Comparison of ENCODE assay signal across 29 mouse cellular contexts in the genomic region with DNA sequence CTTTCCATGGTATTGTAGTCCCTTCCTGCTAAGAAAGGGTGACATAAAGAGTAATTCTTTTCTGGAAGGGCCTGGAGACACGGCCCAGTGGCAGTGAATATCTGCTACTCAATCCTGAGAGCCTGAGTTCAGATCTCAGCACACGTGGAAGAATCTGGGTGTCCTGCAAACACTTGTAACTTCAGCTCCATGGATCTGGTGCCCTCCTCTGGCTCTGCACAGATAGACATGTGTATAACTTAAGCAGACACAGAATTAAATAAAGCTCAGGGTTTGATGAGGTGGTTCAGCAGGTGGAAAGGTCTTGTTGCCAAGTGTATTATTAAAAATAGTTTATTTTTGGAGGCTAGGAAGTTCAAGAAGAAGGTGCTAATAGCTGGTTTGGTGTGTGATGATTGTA. TPM values are rescaled to one million over a fixed set of nuclear protein-coding genes. Genes with fewer than 3 reads are reported as not detected.
A peak's percentile ranks its signal among the peaks of the same experiment; 100 is the strongest.
DNase-seq lines count a peak whose midpoint lies in the region; ATAC-seq and TF ChIP-seq lines count a peak whose summit lies in the region.
"Had no signal": no experiment of that assay in that cellular context is flagged by ENCODE, and none has a peak within 500 bp of the region (broad histone marks: within the 10 kb centered on the region; RNA-seq: fewer than 3 reads in every experiment).

No protein-coding gene starts in this region.

- no peak overlapping the region for H3K27ac ChIP-seq in heart, postnatal 0 days (ENCODE audit: low read depth)
- H3K27ac ChIP-seq in heart, embryonic 10.5 days, result no peak overlapping the region
- H3K27ac ChIP-seq in liver, postnatal 0 days (ENCODE audit: low read depth), result no peak overlapping the region
- H3K27ac ChIP-seq in bone marrow, adult 2 months (ENCODE audit: control insufficient read depth, insufficient read depth, low read depth, low read length, poor library complexity), result no peak overlapping the region
- no peak overlapping the region for H3K27ac ChIP-seq in stomach, postnatal 0 days (replicated peaks)
- H3K27ac ChIP-seq: embryonic facial prominence, embryonic 15.5 days; limb, embryonic 12.5 days; liver, embryonic 12.5 days; midbrain, embryonic 15.5 days; neural tube, embryonic 15.5 days had no signal

- no peak for ATAC-seq in heart, postnatal 0 days (ENCODE audit: insufficient read depth, low read depth)
- ATAC-seq in liver, postnatal 0 days, result no peak
- no peak for ATAC-seq in stomach, postnatal 0 days (ENCODE audit: low FRiP score, low TSS enrichment)
- ATAC-seq: forebrain, embryonic 14.5 days; hindbrain, embryonic 16.5 days; liver, embryonic 12.5 days; midbrain, embryonic 15.5 days had no signal

- no peak for TF ChIP-seq POLR2A in bone marrow, adult 2 months (IDR thresholded peaks at IDR 0.05; ENCODE audit: borderline replicate concordance, control insufficient read depth, low read depth, low read length)

- H3K4me3 ChIP-seq in heart, postnatal 0 days (ENCODE audit: low read depth, low read length), result no peak overlapping the region
- H3K4me3 ChIP-seq in heart, embryonic 10.5 days, result no peak overlapping the region
- H3K4me3 ChIP-seq in liver, postnatal 0 days (ENCODE audit: low read depth, low read length), result no peak overlapping the region
- H3K4me3 ChIP-seq in bone marrow, adult 2 months (replicated peaks; ENCODE audit: control insufficient read depth, low read depth, low read length), result no peak overlapping the region
- no peak overlapping the region for H3K4me3 ChIP-seq in stomach, postnatal 0 days (ENCODE audit: low read depth, low read length)
- H3K4me3 ChIP-seq: embryonic facial prominence, embryonic 15.5 days; limb, embryonic 12.5 days; liver, embryonic 12.5 days; megakaryocyte, embryonic 14.5 days; midbrain, embryonic 15.5 days; neural tube, embryonic 15.5 days had no signal

- no peaks in the 10 kb centered on the region for H3K27me3 ChIP-seq in heart, postnatal 0 days (ENCODE audit: control insufficient read depth, insufficient read depth, low read length)
- H3K27me3 ChIP-seq in heart, embryonic 10.5 days (ENCODE audit: insufficient read depth, poor library complexity, severe bottlenecking), result no peaks in the 10 kb centered on the region
- H3K27me3 ChIP-seq in liver, postnatal 0 days (ENCODE audit: insufficient read depth, low read length), result no peaks in the 10 kb centered on the region
- no peaks in the 10 kb centered on the region for H3K27me3 ChIP-seq in stomach, postnatal 0 days (ENCODE audit: control insufficient read depth, insufficient read depth, low read length)
- H3K27me3 ChIP-seq: embryonic facial prominence, embryonic 15.5 days; limb, embryonic 12.5 days; liver, embryonic 12.5 days; megakaryocyte, embryonic 14.5 days; midbrain, embryonic 15.5 days; neural tube, embryonic 15.5 days had no signal

- WGBS in heart, postnatal 0 days, result 77% methylated on average over 2 of the region's 2 CpGs
- 64% methylated on average over 2 of the region's 2 CpGs for WGBS in heart, embryonic 10.5 days
- WGBS in liver, postnatal 0 days (ENCODE audit: insufficient replicate concordance), result 82% methylated on average over 2 of the region's 2 CpGs
- 77% methylated on average over 2 of the region's 2 CpGs for WGBS in bone marrow, adult 2 months
- WGBS in stomach, postnatal 0 days, result 60% methylated on average over 2 of the region's 2 CpGs

- no peaks in the 10 kb centered on the region; the same call in 1 of the 2 replicates for H3K4me1 ChIP-seq in heart, postnatal 0 days (ENCODE audit: control insufficient read depth, insufficient read depth)
- no peaks in the 10 kb centered on the region for H3K4me1 ChIP-seq in heart, embryonic 10.5 days
- H3K4me1 ChIP-seq in liver, postnatal 0 days (ENCODE audit: insufficient read depth), result no peaks in the 10 kb centered on the region
- H3K4me1 ChIP-seq in bone marrow, adult 2 months (ENCODE audit: control insufficient read depth, insufficient read depth, low read length), result no peaks in the 10 kb centered on the region; the same call in 1 of the 2 replicates
- H3K4me1 ChIP-seq in stomach, postnatal 0 days (replicated peaks; ENCODE audit: control insufficient read depth, insufficient read depth), result no peaks in the 10 kb centered on the region
- H3K4me1 ChIP-seq: embryonic facial prominence, embryonic 15.5 days; limb, embryonic 12.5 days; liver, embryonic 12.5 days; midbrain, embryonic 15.5 days; neural tube, embryonic 15.5 days had no signal

- H3K36me3 ChIP-seq in heart, postnatal 0 days (replicated peaks; ENCODE audit: control insufficient read depth, insufficient read depth, low read length), result peaks cover 26% of the 10 kb centered on the region
- H3K36me3 ChIP-seq in heart, embryonic 10.5 days, result peaks cover under 1% of the 10 kb centered on the region; the same call in 1 of the 2 replicates
- 0 out of 2 replicates have a peak, but pooled peaks cover 3% of the 10 kb centered on the region for H3K36me3 ChIP-seq in liver, postnatal 0 days (replicated peaks; ENCODE audit: insufficient read depth, low read length)
- no peaks in the 10 kb centered on the region for H3K36me3 ChIP-seq in stomach, postnatal 0 days (ENCODE audit: control insufficient read depth, insufficient read depth, low read length)
- H3K36me3 ChIP-seq: liver, embryonic 12.5 days had no signal

- H3K9me3 ChIP-seq in heart, postnatal 0 days (replicated peaks; ENCODE audit: control insufficient read depth, low read length), result no peaks in the 10 kb centered on the region
- no peaks in the 10 kb centered on the region for H3K9me3 ChIP-seq in heart, embryonic 10.5 days
- no peaks in the 10 kb centered on the region for H3K9me3 ChIP-seq in liver, postnatal 0 days (ENCODE audit: low read length)
- no peaks in the 10 kb centered on the region for H3K9me3 ChIP-seq in stomach, postnatal 0 days (ENCODE audit: control insufficient read depth, low read length)
- H3K9me3 ChIP-seq: embryonic facial prominence, embryonic 15.5 days; limb, embryonic 12.5 days; liver, embryonic 12.5 days; megakaryocyte, embryonic 14.5 days; midbrain, embryonic 15.5 days; neural tube, embryonic 15.5 days had no signal

- TF ChIP-seq CTCF in heart, postnatal 0 days (IDR thresholded peaks at IDR 0.05; ENCODE audit: low read depth), result peak; percentile 10; the same call in 1 of the 2 replicates
- peak; percentile 24 for TF ChIP-seq CTCF in liver, postnatal 0 days (IDR thresholded peaks at IDR 0.05; ENCODE audit: low read depth)
- 0 out of 2 replicates have a peak, but pooled peaks have one; percentile 6 for TF ChIP-seq CTCF in bone marrow, adult 2 months (IDR thresholded peaks at IDR 0.05; ENCODE audit: control insufficient read depth, insufficient read depth, low read length)
- peak; percentile 47 for TF ChIP-seq CTCF in stomach, postnatal 0 days (IDR thresholded peaks at IDR 0.05; ENCODE audit: low read depth)

- no peak for DNase-seq in heart, postnatal 0 days (ENCODE audit: low spot score)
- DNase-seq in heart, embryonic 10.5 days (ENCODE audit: low spot score), result no peak
- DNase-seq in liver, postnatal 0 days, result no peak
- DNase-seq in liver, result no peak
- no peak for DNase-seq in stomach, postnatal 0 days (ENCODE audit: low spot score)
- no peak for DNase-seq in urinary bladder, adult 2 months (ENCODE audit: low spot score)
- DNase-seq: adrenal gland, postnatal 36 days; cerebellum, adult 11 months; cerebellum, adult 9-11 months; gastrocnemius, postnatal 25 days; heart, adult 18-20 months; kidney, adult 18-20 months; kidney, postnatal 14 days; lung, adult 2 months; lung, postnatal 36 days had no signal

- no peak overlapping the region for H3K4me2 ChIP-seq in heart, postnatal 0 days (ENCODE audit: low read depth, low read length)
- no peak overlapping the region for H3K4me2 ChIP-seq in liver, postnatal 0 days (ENCODE audit: low read depth, low read length)
- H3K4me2 ChIP-seq in stomach, postnatal 0 days (replicated peaks; ENCODE audit: low read depth), result no peak overlapping the region
- H3K4me2 ChIP-seq: embryonic facial prominence, embryonic 15.5 days; limb, embryonic 12.5 days; liver, embryonic 12.5 days; midbrain, embryonic 15.5 days; neural tube, embryonic 15.5 days had no signal

- TF ChIP-seq EP300 in heart, postnatal 0 days (IDR thresholded peaks at IDR 0.05; ENCODE audit: low read depth), result no peak
- no peak for TF ChIP-seq EP300 in liver, postnatal 0 days (IDR thresholded peaks at IDR 0.05; ENCODE audit: low read depth)
- TF ChIP-seq EP300 in stomach, postnatal 0 days (optimal IDR thresholded peaks at IDR 0.05), result no peak

- no peak overlapping the region for H3K9ac ChIP-seq in heart, postnatal 0 days (replicated peaks; ENCODE audit: low read depth, low read length)
- no peak overlapping the region for H3K9ac ChIP-seq in liver, postnatal 0 days (replicated peaks)
- no peak overlapping the region for H3K9ac ChIP-seq in stomach, postnatal 0 days (ENCODE audit: low read length)
- H3K9ac ChIP-seq: embryonic facial prominence, embryonic 15.5 days; limb, embryonic 12.5 days; liver, embryonic 12.5 days; midbrain, embryonic 15.5 days; neural tube, embryonic 15.5 days had no signal

RNA-seq across cellular contexts. Expression of a gene that starts 15.3 kb away (rescaled TPM):
- total RNA-seq in heart, postnatal 0 days (2014; rRNA removed; ENCODE audit: low replicate concordance), result 8.3 and 11.3 TPM in 2 replicates
- 27.2 and 27.3 TPM in 2 replicates for polyA plus RNA-seq in heart, postnatal 0 days (2015; fragmentation: Nextera tagmentation; extraction: Ambion mirVana)
- polyA plus RNA-seq in heart, embryonic 10.5 days (2016; fragmentation: Nextera tagmentation; extraction: Ambion mirVana), result 18.3 and 23.5 TPM in 2 replicates
- 14.6 and 15.2 TPM in 2 replicates for polyA plus RNA-seq in liver, postnatal 0 days (2015; fragmentation: Nextera tagmentation; extraction: Ambion mirVana)
- 22.6 and 65.3 TPM in 2 replicates for polyA plus RNA-seq in bone marrow, adult 2 months (2011; ENCODE audit: insufficient read depth, insufficient read length, low replicate concordance, missing spikeins)
- 22.9 and 26.0 TPM in 2 replicates for polyA plus RNA-seq in stomach, postnatal 0 days (2015; fragmentation: Nextera tagmentation; extraction: Ambion mirVana)
- polyA plus RNA-seq in urinary bladder, adult 2 months (2012; rRNA removed), result 25.9 and 49.0 TPM in 2 replicates

RNA-seq across cellular contexts. Expression of a gene that starts 15.3 kb away (rescaled TPM):
- total RNA-seq in heart, postnatal 0 days (2014; rRNA removed; ENCODE audit: low replicate concordance), result 0.85 and 28.0 TPM in 2 replicates
- polyA plus RNA-seq in heart, postnatal 0 days (2015; fragmentation: Nextera tagmentation; extraction: Ambion mirVana), result 15.8 and 19.0 TPM in 2 replicates
- 11.5 and 12.9 TPM in 2 replicates for polyA plus RNA-seq in heart, embryonic 10.5 days (2016; fragmentation: Nextera tagmentation; extraction: Ambion mirVana)
- 4.8 and 5.4 TPM in 2 replicates for polyA plus RNA-seq in liver, postnatal 0 days (2015; fragmentation: Nextera tagmentation; extraction: Ambion mirVana)
- 1.9 and 4.7 TPM in 2 replicates for polyA plus RNA-seq in bone marrow, adult 2 months (2011; ENCODE audit: insufficient read depth, insufficient read length, low replicate concordance, missing spikeins)
- polyA plus RNA-seq in stomach, postnatal 0 days (2015; fragmentation: Nextera tagmentation; extraction: Ambion mirVana), result 10.6 and 12.0 TPM in 2 replicates
- 29.4 TPM in 2 replicates for polyA plus RNA-seq in urinary bladder, adult 2 months (2012; rRNA removed)

RNA-seq across cellular contexts. Expression of a gene that starts 39.7 kb away (rescaled TPM):
- total RNA-seq in heart, postnatal 0 days (2014; rRNA removed; ENCODE audit: low replicate concordance), result 3.0 and 8.8 TPM in 2 replicates
- polyA plus RNA-seq in heart, postnatal 0 days (2015; fragmentation: Nextera tagmentation; extraction: Ambion mirVana), result 1.9 and 2.5 TPM in 2 replicates
- polyA plus RNA-seq in heart, embryonic 10.5 days (2016; fragmentation: Nextera tagmentation; extraction: Ambion mirVana), result 10.9 and 13.2 TPM in 2 replicates
- polyA plus RNA-seq in liver, postnatal 0 days (2015; fragmentation: Nextera tagmentation; extraction: Ambion mirVana), result 2.9 and 3.1 TPM in 2 replicates
- 2.3 and 4.3 TPM in 2 replicates for polyA plus RNA-seq in bone marrow, adult 2 months (2011; ENCODE audit: insufficient read depth, insufficient read length, low replicate concordance, missing spikeins)
- polyA plus RNA-seq in stomach, postnatal 0 days (2015; fragmentation: Nextera tagmentation; extraction: Ambion mirVana), result 7.7 and 8.7 TPM in 2 replicates
- polyA plus RNA-seq in urinary bladder, adult 2 months (2012; rRNA removed), result 14.2 and 15.7 TPM in 2 replicates

RNA-seq across cellular contexts. Expression of a gene that starts 41.8 kb away (rescaled TPM):
- total RNA-seq in heart, postnatal 0 days (2014; rRNA removed; ENCODE audit: low replicate concordance), result not detected in 2 replicates
- not detected in 2 replicates for polyA plus RNA-seq in heart, postnatal 0 days (2015; fragmentation: Nextera tagmentation; extraction: Ambion mirVana)
- polyA plus RNA-seq in heart, embryonic 10.5 days (2016; fragmentation: Nextera tagmentation; extraction: Ambion mirVana), result not detected in 2 replicates
- not detected in 2 replicates for polyA plus RNA-seq in liver, postnatal 0 days (2015; fragmentation: Nextera tagmentation; extraction: Ambion mirVana)
- polyA plus RNA-seq in bone marrow, adult 2 months (2011; ENCODE audit: insufficient read depth, insufficient read length, low replicate concordance, missing spikeins), result not detected in 2 replicates
- not detected in 2 replicates for polyA plus RNA-seq in stomach, postnatal 0 days (2015; fragmentation: Nextera tagmentation; extraction: Ambion mirVana)
- 0.03 TPM in 2 replicates for polyA plus RNA-seq in urinary bladder, adult 2 months (2012; rRNA removed)
- total RNA-seq: adrenal gland, postnatal 36 days; gastrocnemius, postnatal 25 days; heart, adult 18-20 months; hematopoietic stem cell, adult 5-6 weeks; layer of hippocampus, adult 8-10 months had no signal
- polyA plus RNA-seq: embryonic facial prominence, embryonic 15.5 days; forebrain, embryonic 14.5 days; heart, embryonic 14.5 days; hindbrain, embryonic 16.5 days; limb, embryonic 12.5 days; lung, adult 2 months; midbrain, embryonic 15.5 days; neural tube, embryonic 15.5 days; small intestine, adult 2 months; testis, adult 2 months had no signal

RNA-seq across cellular contexts. Expression of a gene that starts 41.9 kb away (rescaled TPM):
- total RNA-seq in heart, postnatal 0 days (2014; rRNA removed; ENCODE audit: low replicate concordance), result not detected in 2 replicates
- 0.47 and 0.51 TPM in 2 replicates for polyA plus RNA-seq in heart, postnatal 0 days (2015; fragmentation: Nextera tagmentation; extraction: Ambion mirVana)
- polyA plus RNA-seq in heart, embryonic 10.5 days (2016; fragmentation: Nextera tagmentation; extraction: Ambion mirVana), result 0.59 and 1.1 TPM in 2 replicates
- polyA plus RNA-seq in liver, postnatal 0 days (2015; fragmentation: Nextera tagmentation; extraction: Ambion mirVana), result 0.19 and 0.26 TPM in 2 replicates
- polyA plus RNA-seq in bone marrow, adult 2 months (2011; ENCODE audit: insufficient read depth, insufficient read length, low replicate concordance, missing spikeins), result not detected in 2 replicates
- polyA plus RNA-seq in stomach, postnatal 0 days (2015; fragmentation: Nextera tagmentation; extraction: Ambion mirVana), result 0.28 and 0.51 TPM in 2 replicates
- 1.3 TPM in 2 replicates for polyA plus RNA-seq in urinary bladder, adult 2 months (2012; rRNA removed)
